10 mouse cellular contexts compared by ENCODE assay signal in genomic region chrX:162510426-162510980, GRCm38 (mm10).
DNase-seq lines count a peak whose midpoint lies in the region; ATAC-seq lines count a peak whose summit lies in the region.
"Had no signal": no experiment of that assay in that cellular context is flagged by ENCODE, and none has a peak within 500 bp of the region (broad histone marks: within the 10 kb centered on the region; RNA-seq: fewer than 3 reads in every experiment).

No protein-coding gene starts in this region.

- H3K27me3 ChIP-seq in kidney, embryonic 15.5 days, result peaks cover 39% of the 10 kb centered on the region

- H3K9me3 ChIP-seq in kidney, embryonic 15.5 days (replicated peaks), result no peaks in the 10 kb centered on the region
- H3K9me3 ChIP-seq: heart, embryonic 13.5 days; midbrain, embryonic 12.5 days had no signal

- H3K27ac ChIP-seq in kidney, embryonic 15.5 days, result no peak overlapping the region
- H3K27ac ChIP-seq: heart, embryonic 13.5 days; midbrain, embryonic 12.5 days had no signal

- no peak overlapping the region for H3K9ac ChIP-seq in kidney, embryonic 15.5 days
- H3K9ac ChIP-seq: heart, embryonic 13.5 days; midbrain, embryonic 12.5 days had no signal

- WGBS in kidney, embryonic 15.5 days, result 52% methylated on average over 2 of the region's 2 CpGs

- no peak overlapping the region for H3K4me3 ChIP-seq in kidney, embryonic 15.5 days (replicated peaks)
- H3K4me3 ChIP-seq: heart, embryonic 13.5 days; midbrain, embryonic 12.5 days had no signal

- no peak overlapping the region for H3K4me2 ChIP-seq in kidney, embryonic 15.5 days
- H3K4me2 ChIP-seq: heart, embryonic 13.5 days; midbrain, embryonic 12.5 days had no signal

- no peaks in the 10 kb centered on the region for H3K4me1 ChIP-seq in kidney, embryonic 15.5 days
- H3K4me1 ChIP-seq: heart, embryonic 13.5 days; midbrain, embryonic 12.5 days had no signal

- H3K36me3 ChIP-seq in kidney, embryonic 15.5 days, result no peaks in the 10 kb centered on the region
- H3K36me3 ChIP-seq: heart, embryonic 13.5 days; midbrain, embryonic 12.5 days had no signal

- no peak for ATAC-seq in kidney, embryonic 15.5 days (replicated peaks; ENCODE audit: low FRiP score)

- DNase-seq in embryo, embryonic 10.5 days (ENCODE audit: low spot score), result peak; percentile 3
- DNase-seq in embryo, embryonic 9.5 days (ENCODE audit: extremely low spot score), result no peak
- peak; percentile 8 for DNase-seq in kidney, postnatal 14 days
- peak; percentile 50 for DNase-seq in MN1 (ENCODE audit: low spot score)
- DNase-seq in lung, postnatal 25 days (ENCODE audit: low spot score), result peak; percentile 28
- DNase-seq in adrenal gland, postnatal 25 days, result no peak
- DNase-seq in urinary bladder, postnatal 4 days (ENCODE audit: low spot score in 2 of 2), result no peak

Comparison
In these comparisons a context has a peak if more than half of its experiments do, and no peak if none do; other contexts are left out.
1. DNase-seq: peak in embryo, embryonic 10.5 days (single experiment), kidney, postnatal 14 days (single experiment), MN1 (single experiment) and lung, postnatal 25 days (single experiment); none in embryo, embryonic 9.5 days (single experiment), adrenal gland, postnatal 25 days (single experiment) and urinary bladder, postnatal 4 days (0 of 2).